Mouse (Mus musculus): Measurements from ENCODE around the gene Acbd5.
A peak's percentile ranks its signal among the peaks of the same experiment; 100 is the strongest.
"Not testable (repeated sequence)": the region's sequence is repeated elsewhere in the genome, so short reads cannot be mapped to it uniquely, and the experiment has no call there.

Acbd5 gene

DNA sequence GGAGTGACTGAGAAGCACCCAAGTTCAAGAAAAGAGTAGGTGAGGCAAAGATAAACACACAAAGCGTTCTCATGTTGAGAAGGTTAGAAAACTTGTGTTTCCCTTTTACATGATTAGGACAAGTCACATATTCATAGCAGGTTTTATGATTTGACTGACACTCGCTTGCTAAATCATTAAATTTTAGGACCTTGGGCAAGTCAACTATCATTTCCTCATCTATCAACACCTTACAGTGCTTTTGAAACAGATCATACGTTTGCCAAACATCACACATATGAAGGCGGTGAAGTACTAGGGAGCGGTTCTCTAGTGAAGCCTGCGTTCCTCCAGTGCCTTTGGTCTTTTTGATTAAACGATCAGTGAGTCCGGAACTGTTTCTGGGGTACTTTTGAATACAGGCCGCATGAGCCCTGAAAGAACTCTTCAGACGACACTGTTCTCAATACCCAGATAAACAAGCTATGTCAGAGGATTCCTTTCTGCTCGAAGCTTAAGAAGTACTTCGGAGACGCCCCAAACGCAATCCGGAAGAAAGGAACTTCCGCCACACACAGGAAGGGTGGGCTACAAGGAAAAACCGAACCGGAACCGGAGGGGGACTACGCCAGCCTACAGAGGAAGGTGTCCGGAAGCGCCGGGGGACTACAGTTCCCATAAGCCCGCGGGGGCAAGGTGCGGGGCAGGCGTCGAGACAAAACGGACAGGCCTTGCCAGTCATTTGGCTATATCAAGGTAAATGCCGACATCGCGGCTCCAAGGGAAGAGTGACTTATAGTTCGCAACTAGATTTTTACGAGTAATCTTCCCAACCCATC, at the start of gene Acbd5:
Gene Acbd5, plus strand, starts transcription at position 616 of the 818 bp plus-strand sequence.
- peak; percentile 93 to 96 for DNase-seq

DNA sequence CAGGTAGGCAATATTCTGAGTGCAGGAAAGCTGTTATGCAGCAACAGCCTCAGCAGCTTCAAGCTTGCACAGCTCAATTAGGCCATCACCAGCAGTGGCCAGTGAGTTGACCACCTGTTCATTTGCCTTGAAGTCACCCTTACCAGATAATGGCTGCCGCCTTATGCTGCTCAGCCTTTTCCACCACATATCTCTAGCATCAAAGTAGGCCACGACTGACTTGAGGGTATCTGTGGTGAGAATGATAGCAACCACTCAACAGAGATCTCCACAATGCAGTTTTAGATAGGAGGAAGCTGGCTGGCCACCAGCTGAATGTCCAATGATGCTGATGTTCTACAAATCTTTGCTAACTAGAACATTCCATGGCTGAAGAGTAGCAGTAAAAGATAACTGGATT, 48.8 kb upstream of the Acbd5 start:
- no peak for DNase-seq

DNA sequence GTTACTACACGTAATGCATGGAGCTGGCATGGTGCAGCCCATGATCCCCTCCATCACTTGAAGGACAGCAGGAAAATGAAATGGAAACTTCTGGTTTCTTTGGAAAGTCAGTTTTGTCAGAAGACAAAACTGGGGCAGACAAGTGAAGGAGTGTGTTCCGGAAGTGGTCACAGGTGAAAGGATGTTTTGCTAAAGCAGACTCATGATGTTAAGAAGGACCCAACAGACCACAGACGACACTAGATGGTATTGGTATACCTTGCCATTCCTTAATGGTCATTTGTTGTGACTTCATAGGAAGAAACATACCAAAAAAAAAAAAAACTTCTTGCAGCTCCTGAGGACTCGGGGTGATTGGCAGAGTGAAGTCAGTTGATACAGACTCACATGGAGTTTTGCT, 46.6 kb upstream of the Acbd5 start:
- DNase-seq: no peak

DNA sequence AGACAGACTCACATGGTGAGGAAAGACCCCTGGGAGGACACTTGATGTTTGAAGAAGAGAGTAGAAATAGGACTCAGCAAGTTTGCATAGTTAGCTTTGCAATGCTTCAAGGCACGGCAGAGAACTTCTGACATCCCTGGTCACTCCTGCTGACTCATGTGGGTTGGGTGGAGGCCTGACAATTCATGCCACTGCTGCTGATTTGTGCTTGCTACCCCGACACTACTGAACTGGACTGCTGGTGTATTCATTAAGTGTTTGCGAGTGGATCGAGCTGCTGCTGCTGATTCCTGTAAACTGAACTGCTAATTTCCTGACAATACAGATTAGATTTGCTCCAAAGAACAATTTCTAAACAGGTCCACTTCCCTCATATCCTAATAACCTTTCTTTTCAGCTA, 46.2 kb upstream of the Acbd5 start:
- no peak for DNase-seq

DNA sequence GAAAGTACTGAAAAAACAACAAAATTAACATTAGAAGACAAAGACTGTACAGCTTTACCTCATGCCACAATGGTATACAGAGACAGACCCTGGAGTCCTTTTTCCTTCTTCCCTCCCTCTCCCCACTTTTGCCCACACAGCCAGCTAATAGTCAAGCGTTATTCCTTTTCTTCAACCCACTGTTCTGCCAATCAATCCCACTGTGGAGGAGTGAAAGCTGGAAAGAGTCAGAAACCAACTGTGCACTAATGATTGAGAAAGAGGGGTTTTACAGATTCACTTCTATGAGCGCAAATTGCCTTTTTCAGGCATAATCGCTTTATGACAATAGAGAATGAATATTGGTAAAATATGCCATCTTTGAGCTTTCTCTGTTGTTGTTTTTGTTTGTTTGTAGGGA, 44.9 kb upstream of the Acbd5 start:
- DNase-seq: no peak

DNA sequence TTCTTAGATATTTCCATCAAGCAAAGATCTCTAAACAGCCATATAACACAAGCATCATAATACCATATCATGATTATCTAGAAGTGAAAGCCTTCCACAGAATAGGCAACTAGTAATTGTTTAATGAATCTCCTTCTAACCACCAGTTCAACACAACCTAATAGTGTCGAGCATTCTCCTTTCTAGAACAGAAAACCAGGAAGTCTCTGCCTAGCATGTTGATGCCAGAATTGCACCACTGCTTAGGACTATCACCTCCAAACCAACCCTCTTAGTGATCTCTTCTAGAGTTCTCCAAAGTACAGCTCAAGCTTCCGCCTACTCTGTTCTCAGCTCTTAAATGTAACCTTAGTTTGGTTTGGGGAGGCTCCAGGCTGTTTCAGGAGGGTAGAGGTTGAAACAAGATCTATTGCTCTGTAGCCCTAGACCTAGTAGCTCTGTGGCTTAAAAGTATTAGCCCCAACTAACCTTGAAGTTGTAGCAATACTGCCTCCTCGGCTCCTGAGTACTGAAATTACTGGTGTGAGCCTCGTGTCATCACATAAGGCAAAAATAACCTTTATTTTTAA, 44.2 kb upstream of the Acbd5 start:
- DNase-seq: no peak

DNA sequence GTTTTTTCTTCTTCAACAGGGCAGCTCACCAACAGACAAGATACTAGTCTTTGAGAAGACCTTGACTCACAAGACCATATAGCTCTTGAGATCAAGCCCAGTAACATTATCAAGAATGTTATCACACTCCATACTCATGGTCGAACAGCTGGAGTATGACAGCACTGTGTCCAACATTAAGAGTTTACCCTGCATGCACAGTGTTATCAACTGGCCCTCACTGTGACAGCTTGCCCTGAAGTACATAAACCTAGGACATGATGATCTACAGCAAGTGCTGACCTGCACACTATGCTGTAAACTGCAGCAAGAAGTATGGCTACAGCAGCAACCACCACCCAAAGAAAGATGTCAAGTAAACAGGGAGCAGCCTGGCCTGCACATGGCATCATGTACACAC, 41.6 kb upstream of the Acbd5 start:
- DNase-seq: no peak

DNA sequence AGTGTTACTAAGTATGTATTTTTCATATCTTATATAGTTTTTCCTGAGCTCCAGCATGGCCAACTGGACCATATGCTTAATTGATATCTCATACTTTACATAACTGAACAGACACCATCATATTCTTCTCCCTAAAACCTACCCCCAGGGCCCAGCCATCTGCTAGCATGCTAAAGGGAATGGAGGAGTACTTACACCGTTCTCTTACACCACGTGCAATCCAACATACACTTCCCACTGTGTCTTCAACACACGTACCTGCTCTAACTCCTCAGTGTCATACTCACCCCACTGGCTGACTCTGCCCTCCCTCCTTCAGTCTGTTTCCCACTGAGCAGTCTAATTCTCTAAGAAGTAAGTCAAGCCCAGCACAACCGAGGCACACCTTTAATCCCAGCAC, 39.1 kb upstream of the Acbd5 start:
- DNase-seq: no peak

DNA sequence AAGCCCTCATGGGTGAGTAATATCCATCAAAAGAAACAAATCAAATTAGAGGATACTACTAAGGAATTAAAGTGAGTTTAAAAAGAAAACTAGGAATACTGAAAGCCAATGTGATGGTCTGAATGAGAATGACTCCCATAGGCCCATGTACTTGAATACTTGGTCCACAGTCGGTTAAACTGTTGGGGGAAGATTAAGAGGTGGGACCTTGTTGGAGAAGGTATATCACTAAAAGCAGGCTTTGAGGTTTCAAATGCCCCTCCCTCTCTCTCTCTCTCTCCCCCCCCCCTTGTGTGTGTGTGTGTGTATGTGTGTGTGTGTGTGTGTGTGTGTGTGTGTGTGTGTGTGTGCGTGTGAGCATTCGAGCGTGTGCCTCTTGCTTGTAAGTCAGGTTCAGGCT, 37.3 kb upstream of the Acbd5 start:
- DNase-seq: no peak

DNA sequence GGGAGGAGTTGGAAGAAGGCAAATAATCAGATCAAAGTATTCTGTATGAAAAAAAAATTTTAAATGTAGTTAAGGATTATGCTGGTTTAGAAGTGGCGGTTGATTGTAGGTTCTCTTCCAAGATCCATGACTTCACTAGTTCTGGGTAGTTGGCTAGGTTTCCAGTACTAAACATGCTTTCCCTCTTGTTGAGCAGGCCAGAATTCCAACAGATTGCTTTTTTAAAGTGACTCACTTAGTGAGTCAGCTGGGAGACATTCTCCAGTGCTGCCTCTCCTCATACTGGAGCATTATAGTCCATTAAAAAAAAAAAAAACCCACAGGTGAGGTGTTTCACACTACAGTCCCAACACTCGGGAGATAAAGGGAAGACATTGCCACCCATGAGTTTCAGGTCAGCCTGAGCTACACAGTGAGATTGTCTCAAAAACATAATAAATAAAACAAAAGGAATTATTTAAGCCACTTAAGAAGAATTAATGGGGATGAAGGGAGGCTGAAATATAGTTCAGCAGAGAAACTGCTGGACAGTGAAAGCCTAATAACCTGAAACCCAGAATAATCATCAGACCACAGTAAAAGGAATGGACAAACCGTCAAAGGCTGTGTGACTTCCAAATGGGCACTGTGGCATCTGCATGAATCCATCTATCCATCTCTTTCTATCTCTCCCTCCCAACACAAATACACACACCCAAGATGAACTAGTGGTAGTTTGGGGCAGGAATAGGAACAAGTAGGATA, 33.1 kb upstream of the Acbd5 start:
- no peak for DNase-seq

DNA sequence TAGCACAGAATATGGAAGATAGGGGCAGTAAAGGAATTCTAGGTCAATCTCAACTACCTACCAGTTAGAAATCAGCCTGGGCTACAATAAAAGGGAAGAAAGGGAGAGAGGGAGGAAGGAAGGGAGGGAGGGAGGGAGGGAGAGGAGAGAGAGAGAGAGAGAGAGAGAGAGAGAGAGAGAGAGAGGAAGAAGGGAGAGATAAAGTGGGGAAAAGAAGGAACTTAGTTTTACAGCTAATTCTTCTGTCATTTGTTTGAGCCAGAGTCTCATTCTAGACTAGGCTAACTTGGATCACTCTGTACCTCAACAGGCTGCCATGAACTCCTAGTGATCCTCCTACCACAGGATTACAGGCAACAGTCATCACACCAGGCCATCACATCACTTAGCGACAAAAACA, 32.5 kb upstream of the Acbd5 start:
- DNase-seq: no peak

DNA sequence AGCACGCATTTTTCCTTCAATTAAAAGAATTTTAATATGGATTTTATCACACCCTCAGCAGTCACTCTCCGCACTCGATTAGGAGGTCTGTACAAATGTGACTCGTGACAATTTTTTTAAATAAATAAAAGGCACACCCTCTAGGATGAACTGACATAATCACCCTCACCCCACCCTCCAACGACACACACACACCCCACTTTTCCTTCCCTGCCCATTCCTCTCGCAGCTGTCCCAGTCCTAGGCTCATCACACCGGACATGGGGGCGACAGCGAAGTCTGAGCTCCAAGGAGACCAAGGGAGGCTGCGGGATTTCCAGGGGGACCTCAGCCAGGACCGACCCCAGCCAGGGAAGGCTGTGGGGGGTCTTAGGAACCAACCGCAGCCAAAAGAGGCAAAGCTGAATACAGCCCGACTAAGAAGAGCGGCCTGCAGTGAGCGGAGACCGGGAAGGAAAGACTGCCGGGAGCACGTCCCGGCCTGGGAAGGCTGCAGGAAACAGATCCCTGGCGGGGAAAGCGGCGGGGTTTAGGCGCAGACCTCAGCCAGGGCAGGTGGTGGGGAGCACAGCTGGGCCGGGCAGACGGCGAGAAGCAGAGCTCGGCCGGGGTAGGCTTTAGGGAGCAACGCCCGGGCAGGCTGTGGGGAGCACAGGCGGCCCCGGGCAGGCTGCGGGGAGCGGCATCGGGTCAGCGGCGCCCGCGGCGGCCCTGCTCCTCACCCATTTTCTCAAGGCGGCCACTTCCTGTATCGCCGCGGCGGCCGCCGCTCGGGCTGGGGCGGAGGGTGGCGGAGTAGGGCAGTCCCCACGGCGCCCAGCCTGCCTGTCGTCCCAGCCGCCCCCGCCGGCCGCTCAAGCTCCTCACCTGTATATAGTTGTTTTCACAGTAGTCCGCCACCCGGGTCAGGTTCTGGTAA, 28.6 kb upstream of the Acbd5 start:
- DNase-seq: no peak

DNA sequence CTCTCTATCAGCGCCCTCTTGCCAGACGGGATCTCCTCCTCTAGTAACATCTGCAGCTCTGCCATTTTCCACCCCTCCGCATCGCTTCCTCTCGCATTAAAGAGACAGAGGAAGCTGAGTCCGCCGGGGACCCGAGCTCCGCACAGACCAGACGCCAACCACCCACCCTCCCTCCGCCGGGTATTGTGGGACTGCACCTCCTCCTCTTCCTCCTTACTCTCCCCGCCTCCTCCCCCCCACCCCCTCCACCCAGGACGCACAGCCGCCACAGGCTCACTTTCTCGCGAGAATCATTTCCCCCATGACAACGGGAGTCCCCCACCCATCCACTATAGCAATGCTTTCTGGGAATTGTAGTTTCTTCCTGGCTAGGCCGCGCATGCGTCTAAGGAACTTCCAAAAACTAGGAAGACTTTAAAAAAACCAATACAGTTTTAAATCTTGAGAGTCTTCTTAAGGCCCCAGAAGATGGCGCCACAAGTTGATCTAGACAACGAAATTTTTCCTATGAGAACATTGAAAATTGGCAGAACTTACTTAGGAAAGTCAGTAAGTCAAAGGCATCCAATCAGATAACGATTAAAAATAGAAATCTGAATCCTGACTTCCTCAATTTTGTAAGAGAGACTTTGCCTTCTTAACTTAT, 27.8 kb upstream of the Acbd5 start, which contains the start of gene Abi1:
Gene Abi1, minus strand, starts transcription at position 241 of the 646 bp plus-strand sequence.
- peak; percentile 93 to 96 for DNase-seq

DNA sequence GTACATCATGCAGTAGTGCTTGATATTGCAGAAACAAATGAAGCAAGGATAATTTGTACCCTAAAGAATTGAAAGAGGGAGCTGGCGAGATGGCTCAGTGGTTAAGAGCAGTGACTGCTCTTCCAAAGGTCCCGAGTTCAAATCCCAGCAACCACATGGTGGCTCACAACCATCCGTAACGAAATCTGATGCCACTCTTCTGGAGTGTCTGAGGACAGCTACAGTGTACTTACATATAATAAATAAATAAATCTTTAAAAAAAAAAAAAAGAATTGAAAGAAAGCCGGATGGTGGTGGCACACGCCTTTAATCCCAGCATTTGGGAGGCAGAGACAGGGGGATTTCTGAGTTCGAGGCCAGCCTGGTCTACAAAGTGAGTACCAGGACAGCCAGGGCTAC, 27.3 kb upstream of the Acbd5 start:
- DNase-seq: not testable (repeated sequence)

DNA sequence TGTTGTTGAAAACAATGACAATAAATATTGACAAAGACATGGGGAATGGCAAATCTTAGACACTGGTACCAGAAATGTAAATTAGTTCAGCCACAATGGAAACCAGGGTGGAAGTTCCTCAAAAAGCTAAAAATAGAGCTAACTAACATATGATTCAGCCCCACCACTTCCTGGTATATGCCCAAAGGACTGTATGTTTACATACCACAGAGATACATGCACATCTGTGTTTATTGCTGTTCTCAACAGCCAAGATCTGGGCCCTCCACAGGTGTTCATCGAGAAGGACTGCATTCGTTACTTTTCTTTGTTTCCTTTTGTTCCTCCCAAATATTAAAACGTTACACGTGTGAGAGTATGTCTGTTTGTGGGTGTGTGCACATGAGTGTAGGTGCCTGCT, 26.5 kb upstream of the Acbd5 start:
- DNase-seq: peak; percentile 45 to 65

DNA sequence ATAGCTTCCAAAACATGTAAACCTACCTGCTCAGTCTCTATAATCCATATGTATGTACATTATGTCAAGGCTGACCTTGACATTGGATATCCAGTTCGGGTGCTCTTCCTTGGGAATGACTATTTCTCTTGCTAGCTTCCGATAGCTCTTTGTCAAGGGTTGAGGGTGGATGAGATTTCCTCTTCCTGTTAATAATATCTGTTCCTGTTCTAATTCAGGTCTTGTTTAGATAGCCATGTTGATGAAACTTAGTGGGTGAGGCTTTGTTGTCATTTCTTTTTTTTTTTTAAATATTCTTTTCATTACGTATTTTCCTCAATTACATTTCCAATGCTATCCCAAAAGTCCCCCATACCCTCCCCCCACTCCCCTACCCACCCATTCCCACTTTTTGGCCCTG, 25.8 kb upstream of the Acbd5 start:
- no peak for DNase-seq

DNA sequence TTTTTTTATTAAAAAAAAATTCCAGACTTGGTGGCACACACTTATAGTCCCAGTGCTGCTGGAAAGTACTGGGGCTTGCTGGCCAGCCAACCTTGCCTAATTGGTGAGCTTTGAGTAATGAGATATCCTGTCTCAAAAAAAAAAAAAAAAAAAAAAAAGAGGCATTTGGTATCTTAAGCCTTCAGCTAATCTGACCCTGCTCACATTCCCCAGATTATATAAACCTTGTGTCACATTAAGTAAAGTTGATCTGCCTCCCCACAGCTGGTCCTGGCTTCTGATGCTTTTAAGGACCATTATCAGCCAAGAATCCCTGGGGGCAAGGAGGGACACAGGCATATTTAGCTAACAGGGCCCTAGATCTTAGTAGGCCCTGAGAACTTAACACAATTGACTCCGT, 22.3 kb upstream of the Acbd5 start:
- no peak for DNase-seq

DNA sequence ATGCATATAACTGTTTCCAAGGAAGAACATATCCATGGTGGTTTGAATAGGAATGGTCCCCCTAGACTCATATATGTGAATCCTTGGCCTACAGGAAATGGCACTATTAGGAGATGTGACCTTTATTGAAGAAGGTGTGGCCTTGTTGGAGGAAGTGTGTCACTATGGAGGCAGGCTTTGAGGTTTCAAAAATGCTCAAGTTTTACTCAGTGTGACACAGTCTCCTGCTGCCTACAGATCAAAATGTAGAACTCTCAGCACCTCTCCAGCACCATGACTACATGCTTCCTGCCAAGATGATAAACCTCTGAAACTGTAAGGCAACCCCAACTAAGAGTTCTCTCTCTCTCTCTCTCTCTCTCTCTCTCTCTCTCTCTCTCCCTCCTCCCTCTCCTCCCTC, 20.0 kb upstream of the Acbd5 start:
- DNase-seq: no peak

DNA sequence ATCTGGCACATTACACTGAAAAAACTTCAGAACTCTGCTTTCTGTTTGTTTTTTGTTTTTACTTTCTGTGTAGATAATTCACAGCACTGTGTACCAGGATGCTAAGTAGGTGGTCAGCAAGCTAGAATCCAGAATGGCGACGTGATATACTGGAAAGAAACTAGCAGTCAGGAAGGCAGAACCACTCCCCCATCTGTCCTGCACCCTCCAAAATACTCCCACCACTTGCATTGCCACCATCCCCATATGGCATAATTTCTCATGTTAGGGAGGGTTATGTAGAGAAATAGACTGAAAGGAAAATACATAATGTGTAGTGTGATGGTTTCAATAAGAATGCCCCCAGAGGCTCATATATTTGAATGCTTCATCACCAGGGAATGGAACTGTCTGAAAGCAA, 16.1 kb upstream of the Acbd5 start:
- no peak for DNase-seq

DNA sequence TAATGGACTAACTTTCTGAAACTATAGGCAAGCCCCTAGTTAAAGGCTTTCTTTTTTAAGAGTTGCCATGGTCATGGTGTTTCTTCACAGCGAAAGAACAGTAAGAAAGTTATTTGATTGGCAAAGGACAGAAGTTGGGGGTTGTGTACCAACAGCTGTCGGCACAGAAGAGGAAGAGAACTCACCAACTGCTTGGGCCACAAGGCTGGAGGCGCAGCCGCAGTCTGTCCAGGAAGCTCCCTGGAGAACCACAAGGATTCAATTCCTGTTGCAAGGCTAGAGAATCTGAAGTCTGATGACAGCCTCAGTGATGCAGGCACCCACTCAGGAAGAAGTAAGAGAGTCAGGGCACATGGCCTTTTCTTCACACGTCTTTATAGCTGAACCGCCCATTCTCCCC, 15.4 kb upstream of the Acbd5 start:
- no peak for DNase-seq

DNA sequence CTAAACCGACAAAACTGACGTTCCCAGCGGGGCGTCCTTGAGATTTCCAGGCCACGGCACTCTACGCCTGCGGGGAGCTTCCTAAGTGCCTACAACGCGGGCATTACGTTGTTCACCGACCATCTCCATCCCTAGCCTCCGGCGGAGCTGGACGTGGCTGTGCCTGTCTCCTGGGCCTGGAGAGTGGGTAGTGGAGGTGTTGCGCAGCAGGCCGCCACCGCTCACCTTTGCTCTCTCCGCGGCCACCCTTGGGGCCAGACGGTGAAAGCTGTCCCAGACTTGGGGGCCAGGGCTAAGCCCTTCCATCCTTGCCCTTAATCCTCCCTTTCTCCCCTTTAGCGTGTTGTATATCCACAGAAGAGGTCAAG, 387 bp downstream of the Acbd5 start:
- DNase-seq: no peak

Measured in thymus, postnatal 36 days (tissue).